Mouse (Mus musculus): ENCODE measurements around the gene Olfr1317. TPM values are rescaled to one million over a fixed set of nuclear protein-coding genes. Genes with fewer than 3 reads are reported as not detected.

Olfr1317 gene
- polyA plus RNA-seq (2014; fragmentation: Illumina TruSeq; extraction: RNeasy Lipid Tissue Mini Kit (QIAGEN cat#74804); ENCODE audit: low read depth, low replicate concordance) = not detected

DNA sequence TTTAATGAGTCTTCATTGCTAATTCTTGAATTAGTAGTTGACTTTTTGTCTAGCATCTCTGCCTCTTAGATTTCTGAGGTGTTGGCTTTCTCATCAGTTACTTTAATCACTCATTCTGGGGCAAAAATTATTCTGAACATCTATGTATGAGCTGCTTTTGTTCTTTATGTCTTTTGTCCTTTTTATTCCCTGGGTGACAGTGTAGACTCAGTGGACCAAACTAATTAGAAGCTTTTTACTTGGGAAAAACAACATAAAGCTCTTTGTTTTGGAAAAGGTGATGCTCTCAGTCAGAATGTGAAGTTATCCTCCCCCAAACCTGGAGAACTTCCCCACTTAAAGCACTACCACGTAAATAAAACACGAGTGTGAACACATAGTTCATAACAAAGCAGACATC is at the start of gene Olfr1317:
Gene Olfr1317, plus strand, starts transcription at position 301 of the 400 bp plus-strand sequence.

DNA sequence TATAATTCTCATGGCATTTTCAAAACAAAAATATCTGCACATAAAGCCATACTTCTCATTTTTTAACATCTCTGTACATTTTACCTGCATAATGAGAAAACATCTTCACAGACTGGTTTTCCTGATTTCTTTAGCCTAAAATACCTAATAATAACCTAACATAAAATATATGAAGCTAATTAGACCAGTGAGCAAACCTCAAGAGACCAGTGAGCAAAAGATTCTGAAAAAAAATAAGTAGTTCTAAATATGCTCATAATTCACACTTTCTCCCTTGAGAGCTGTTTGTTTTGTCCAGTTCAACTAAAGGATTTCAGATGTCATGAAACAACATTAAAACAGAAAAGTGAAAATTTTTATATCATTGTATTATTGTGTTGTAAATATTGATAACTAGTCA is 43.4 kb upstream of the Olfr1317 start, which contains the start of gene Olfr1314:
Gene Olfr1314, minus strand, starts transcription at position 101 of the 400 bp plus-strand sequence.

DNA sequence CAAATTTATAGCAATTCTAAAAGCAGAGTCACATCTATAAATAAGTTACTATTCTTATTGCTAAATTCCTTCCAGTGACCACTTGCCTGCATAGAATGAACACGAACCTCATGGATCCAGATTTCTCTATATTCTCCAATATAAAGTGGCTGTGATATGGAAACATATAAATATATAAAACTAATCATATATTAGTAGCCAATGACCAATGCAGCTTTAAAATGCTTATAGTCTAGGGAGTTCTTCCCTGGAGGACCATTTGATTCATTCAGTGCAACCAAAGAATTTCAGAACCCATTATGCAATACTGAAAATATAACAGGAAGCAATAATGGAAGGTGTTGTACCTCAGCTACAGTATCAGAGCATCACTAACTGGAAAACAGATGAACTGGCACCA is 24.8 kb upstream of the Olfr1317 start, which contains the start of gene Olfr1315-ps1:
Gene Olfr1315-ps1, minus strand, starts transcription at position 101 of the 400 bp plus-strand sequence.

DNA sequence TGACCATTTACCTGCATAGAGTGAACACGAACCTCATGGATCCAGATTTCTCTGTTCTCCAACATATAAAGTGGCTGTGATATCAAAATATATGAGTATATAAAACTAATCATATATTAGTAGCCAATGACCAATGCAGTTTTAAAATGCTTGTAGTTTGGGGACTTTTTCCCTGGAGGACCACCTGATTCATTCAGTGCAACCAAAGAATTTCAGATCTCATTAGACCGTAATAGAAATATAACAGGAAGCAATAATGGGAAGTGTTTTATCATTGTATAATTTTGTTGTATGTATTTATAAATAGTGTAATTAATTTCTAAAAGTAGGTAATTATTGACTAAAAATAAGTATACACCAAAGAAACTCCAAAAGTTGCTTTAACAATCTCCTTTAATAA is 5.3 kb upstream of the Olfr1317 start, which contains the start of gene Olfr1316:
Gene Olfr1316, minus strand, starts transcription at position 101 of the 400 bp plus-strand sequence.

DNA sequence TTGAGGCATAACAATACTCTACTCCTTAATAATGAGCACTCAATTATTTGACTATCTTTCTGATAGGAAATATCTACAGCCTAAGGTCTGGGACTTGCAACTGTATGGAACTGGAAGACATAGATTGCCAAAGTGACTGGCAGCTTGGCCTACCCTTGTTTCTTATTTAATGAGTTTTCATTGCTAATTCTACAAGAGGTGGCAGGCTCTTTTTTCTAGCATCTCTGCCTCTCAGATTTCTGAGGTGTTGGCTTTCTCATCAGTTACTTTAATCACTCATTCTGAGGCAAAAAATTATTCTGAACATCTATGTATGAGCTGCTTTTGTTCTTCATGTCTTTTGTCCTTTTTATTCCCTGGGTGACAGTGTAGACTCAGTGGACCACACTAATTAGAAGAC is 13.8 kb downstream of the Olfr1317 start, which contains the start of gene Olfr1318:
Gene Olfr1318, plus strand, starts transcription at position 301 of the 400 bp plus-strand sequence.

Other genes starting within 250 kb of the Olfr1317 start
- gene Olfr1306, start 224.1 kb upstream of the Olfr1317 start, polyA plus RNA-seq (2014; fragmentation: Illumina TruSeq; extraction: RNeasy Lipid Tissue Mini Kit (QIAGEN cat#74804); ENCODE audit: low read depth, low replicate concordance) = not detected
- gene Olfr1307, start 190.9 kb upstream of the Olfr1317 start, polyA plus RNA-seq (2014; fragmentation: Illumina TruSeq; extraction: RNeasy Lipid Tissue Mini Kit (QIAGEN cat#74804); ENCODE audit: low read depth, low replicate concordance) = not detected
- not detected for gene Olfr1308, start 175.4 kb upstream of the Olfr1317 start, polyA plus RNA-seq (2014; fragmentation: Illumina TruSeq; extraction: RNeasy Lipid Tissue Mini Kit (QIAGEN cat#74804); ENCODE audit: low read depth, low replicate concordance)
- not detected for gene Olfr1309, start 150.0 kb upstream of the Olfr1317 start, polyA plus RNA-seq (2014; fragmentation: Illumina TruSeq; extraction: RNeasy Lipid Tissue Mini Kit (QIAGEN cat#74804); ENCODE audit: low read depth, low replicate concordance)
- not detected for gene Olfr1310, start 127.6 kb upstream of the Olfr1317 start, polyA plus RNA-seq (2014; fragmentation: Illumina TruSeq; extraction: RNeasy Lipid Tissue Mini Kit (QIAGEN cat#74804); ENCODE audit: low read depth, low replicate concordance)
- gene Olfr1311, start 115.9 kb upstream of the Olfr1317 start, polyA plus RNA-seq (2014; fragmentation: Illumina TruSeq; extraction: RNeasy Lipid Tissue Mini Kit (QIAGEN cat#74804); ENCODE audit: low read depth, low replicate concordance) = not detected
- gene Olfr1312, start 90.1 kb upstream of the Olfr1317 start, polyA plus RNA-seq (2014; fragmentation: Illumina TruSeq; extraction: RNeasy Lipid Tissue Mini Kit (QIAGEN cat#74804); ENCODE audit: low read depth, low replicate concordance) = not detected
- not detected for gene Olfr1313, start 62.5 kb upstream of the Olfr1317 start, polyA plus RNA-seq (2014; fragmentation: Illumina TruSeq; extraction: RNeasy Lipid Tissue Mini Kit (QIAGEN cat#74804); ENCODE audit: low read depth, low replicate concordance)
- gene Olfr1314, start 43.5 kb upstream of the Olfr1317 start, polyA plus RNA-seq (2014; fragmentation: Illumina TruSeq; extraction: RNeasy Lipid Tissue Mini Kit (QIAGEN cat#74804); ENCODE audit: low read depth, low replicate concordance) = not detected
- gene Olfr1315-ps1, start 24.9 kb upstream of the Olfr1317 start, polyA plus RNA-seq (2014; fragmentation: Illumina TruSeq; extraction: RNeasy Lipid Tissue Mini Kit (QIAGEN cat#74804); ENCODE audit: low read depth, low replicate concordance) = not detected
- not detected for gene Olfr1316, start 5.4 kb upstream of the Olfr1317 start, polyA plus RNA-seq (2014; fragmentation: Illumina TruSeq; extraction: RNeasy Lipid Tissue Mini Kit (QIAGEN cat#74804); ENCODE audit: low read depth, low replicate concordance)
- not detected for gene Olfr1318, start 13.9 kb downstream of the Olfr1317 start, polyA plus RNA-seq (2014; fragmentation: Illumina TruSeq; extraction: RNeasy Lipid Tissue Mini Kit (QIAGEN cat#74804); ENCODE audit: low read depth, low replicate concordance)
- 4.6 TPM for gene Lpcat4, start 99.1 kb downstream of the Olfr1317 start, polyA plus RNA-seq (2014; fragmentation: Illumina TruSeq; extraction: RNeasy Lipid Tissue Mini Kit (QIAGEN cat#74804); ENCODE audit: low read depth, low replicate concordance)
- gene Nutm1, start 119.0 kb downstream of the Olfr1317 start, polyA plus RNA-seq (2014; fragmentation: Illumina TruSeq; extraction: RNeasy Lipid Tissue Mini Kit (QIAGEN cat#74804); ENCODE audit: low read depth, low replicate concordance) = not detected
- gene Nop10, start 121.6 kb downstream of the Olfr1317 start, polyA plus RNA-seq (2014; fragmentation: Illumina TruSeq; extraction: RNeasy Lipid Tissue Mini Kit (QIAGEN cat#74804); ENCODE audit: low read depth, low replicate concordance) = 60.8 TPM
- gene Slc12a6, start 125.5 kb downstream of the Olfr1317 start, polyA plus RNA-seq (2014; fragmentation: Illumina TruSeq; extraction: RNeasy Lipid Tissue Mini Kit (QIAGEN cat#74804); ENCODE audit: low read depth, low replicate concordance) = 31.5 TPM
- not detected for gene Gm21985, start 126.0 kb downstream of the Olfr1317 start, polyA plus RNA-seq (2014; fragmentation: Illumina TruSeq; extraction: RNeasy Lipid Tissue Mini Kit (QIAGEN cat#74804); ENCODE audit: low read depth, low replicate concordance)
- 99.6 TPM for gene Emc4, start 227.7 kb downstream of the Olfr1317 start, polyA plus RNA-seq (2014; fragmentation: Illumina TruSeq; extraction: RNeasy Lipid Tissue Mini Kit (QIAGEN cat#74804); ENCODE audit: low read depth, low replicate concordance)
- 5.2 TPM for gene Katnbl1, start 238.9 kb downstream of the Olfr1317 start, polyA plus RNA-seq (2014; fragmentation: Illumina TruSeq; extraction: RNeasy Lipid Tissue Mini Kit (QIAGEN cat#74804); ENCODE audit: low read depth, low replicate concordance)